Mouse (Mus musculus) spleen, adult 10 weeks (tissue): ENCODE results near the gene Stx17. TPM values are rescaled to one million over a fixed set of nuclear protein-coding genes. Genes with fewer than 3 reads are reported as not detected.

Experiments
- polyA plus RNA-seq: library from polyadenylated mRNA; stranded (reverse); fragments of 350-450 nt; fragmentation: Illumina TruSeq; extraction: RNeasy Lipid Tissue Mini Kit (QIAGEN cat#74804); gene quantifications from one replicate; pipeline ENCODE4 v1.2.3, GENCODE M21; 2015; ENCODE audit warnings: low replicate concordance; ENCODE audit not compliant: insufficient read depth

Gene Stx17
- 34.2 TPM for polyA plus RNA-seq

GRCm38 (mm10) chr4:48124773-48125469, at the start of gene Stx17:
Stx17 (plus strand) TSS chr4:48124915.

Other genes with a start within 250 kb of the Stx17 start
- 4.4 TPM for gene Nr4a3, start 79.8 kb upstream of the Stx17 start, polyA plus RNA-seq
- 74.7 TPM for gene Erp44, start 154.6 kb downstream of the Stx17 start, polyA plus RNA-seq
- gene Invs, start 154.8 kb downstream of the Stx17 start, polyA plus RNA-seq = 12.1 TPM